Comparison of ENCODE assay signal across 16 mouse cellular contexts in the genomic region with DNA sequence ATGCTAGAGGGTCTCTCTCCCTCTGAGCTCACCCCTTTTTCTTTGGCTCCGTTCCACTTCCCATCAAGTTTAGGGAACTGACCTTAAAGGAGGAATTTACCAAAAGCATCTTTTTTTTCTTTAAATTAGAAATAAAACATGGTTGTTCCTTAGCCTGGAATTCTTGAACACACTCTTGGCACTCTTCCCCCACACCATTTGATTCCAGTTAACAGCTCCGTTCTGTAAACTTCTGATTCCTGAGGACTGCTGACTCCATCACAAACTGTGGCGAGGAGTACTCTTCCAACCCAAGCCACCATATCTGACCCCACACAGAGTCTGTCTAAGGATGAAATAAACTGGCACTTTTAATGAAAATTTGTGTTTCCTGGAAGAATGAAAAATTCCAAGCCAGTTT. TPM values are rescaled to one million over a fixed set of nuclear protein-coding genes. Genes with fewer than 3 reads are reported as not detected.
"Had no signal": no experiment of that assay in that cellular context is flagged by ENCODE, and none has a peak within 500 bp of the region (broad histone marks: within the 10 kb centered on the region; RNA-seq: fewer than 3 reads in every experiment).

No protein-coding gene starts in this region.

- H3K4me3 ChIP-seq: intestine, embryonic 15.5 days; layer of hippocampus, adult 2 months; limb, embryonic 15.5 days; midbrain, embryonic 12.5 days; neural tube, embryonic 13.5 days; stomach, embryonic 15.5 days had no signal

- ATAC-seq: intestine, embryonic 15.5 days; midbrain, embryonic 16.5 days had no signal

- H3K9me3 ChIP-seq: intestine, embryonic 15.5 days; limb, embryonic 15.5 days; midbrain, embryonic 12.5 days; neural tube, embryonic 13.5 days; stomach, embryonic 15.5 days had no signal

- H3K27ac ChIP-seq: hindbrain, embryonic 14.5 days; intestine, embryonic 15.5 days; layer of hippocampus, adult 2 months; limb, embryonic 15.5 days; midbrain, embryonic 12.5 days; neural tube, embryonic 13.5 days; stomach, embryonic 15.5 days had no signal

- DNase-seq: kidney, adult 18-20 months; kidney, postnatal 10 days; kidney, postnatal 4 days; left cerebral cortex, postnatal 4 days; right cerebral cortex, postnatal 4 days; spleen, adult 18-20 months; thymus, postnatal 36 days had no signal

- H3K4me2 ChIP-seq: hindbrain, embryonic 14.5 days; intestine, embryonic 15.5 days; limb, embryonic 15.5 days; midbrain, embryonic 12.5 days; neural tube, embryonic 13.5 days; stomach, embryonic 15.5 days had no signal

- H3K9ac ChIP-seq: hindbrain, embryonic 14.5 days; intestine, embryonic 15.5 days; limb, embryonic 15.5 days; midbrain, embryonic 12.5 days; neural tube, embryonic 13.5 days; stomach, embryonic 15.5 days had no signal

- H3K36me3 ChIP-seq: intestine, embryonic 15.5 days; limb, embryonic 15.5 days; midbrain, embryonic 12.5 days; neural tube, embryonic 13.5 days; stomach, embryonic 15.5 days had no signal

- H3K27me3 ChIP-seq: intestine, embryonic 15.5 days; limb, embryonic 15.5 days; neural tube, embryonic 13.5 days; stomach, embryonic 15.5 days had no signal

RNA-seq across cellular contexts. Expression of a gene that starts 35.5 kb away (rescaled TPM):
- polyA plus RNA-seq: hindbrain, embryonic 14.5 days; limb, embryonic 15.5 days; midbrain, embryonic 12.5 days; midbrain, embryonic 16.5 days; neural tube, embryonic 13.5 days; thymus, postnatal 0 days had no signal
